Mouse (Mus musculus) forebrain, embryonic 11.5 days (tissue): ENCODE data around the gene Cybrd1. TPM values are rescaled to one million over a fixed set of nuclear protein-coding genes. Genes with fewer than 3 reads are reported as not detected.

Experiments used
- ATAC-seq: fragments of 200-750 bp; cut with Nextera tagmentation; replicated peaks from 2 replicates; pipeline ENCODE4 v1.8.0; 2017; ENCODE audit warnings: moderate TSS enrichment; ENCODE audit not compliant: low FRiP score
- DNase-seq: peaks from one replicate; pipeline ENCODE4 v3.0.0-alpha.2; 2017; ENCODE audit warnings: low spot score
- H3K27ac ChIP-seq: fragments of 300-500 bp; sonication (generic); 2 replicates; pipeline ENCODE4 v1.5.1; 2014; ENCODE audit warnings: low read depth, low read length
- H3K27me3 ChIP-seq: fragments of 300-500 bp; sonication (generic); 2 replicates; pipeline ENCODE4 v1.6.1; 2014; ENCODE audit warnings: mild to moderate bottlenecking, low read length, mixed read lengths; ENCODE audit not compliant: control insufficient read depth, insufficient read depth
- H3K36me3 ChIP-seq: fragments of 300-500 bp; sonication (generic); 2 replicates; pipeline ENCODE4 v1.6.1; 2014; ENCODE audit warnings: mild to moderate bottlenecking, low read length, moderate library complexity, mixed read lengths; ENCODE audit not compliant: control insufficient read depth, insufficient read depth
- H3K4me1 ChIP-seq: fragments of 300-500 bp; sonication (generic); replicated peaks from 2 replicates; pipeline ENCODE4 v1.6.1; 2014; ENCODE audit warnings: low read length, mixed read lengths; ENCODE audit not compliant: control insufficient read depth, insufficient read depth
- H3K4me2 ChIP-seq: fragments of 300-500 bp; sonication (generic); 2 replicates; pipeline ENCODE4 v1.6.1; 2014; ENCODE audit warnings: low read depth, mild to moderate bottlenecking, low read length, moderate library complexity, mixed read lengths; ENCODE audit not compliant: severe bottlenecking
- H3K4me3 ChIP-seq: fragments of 300-500 bp; sonication (generic); 2 replicates; pipeline ENCODE4 v1.5.1; 2014; ENCODE audit warnings: low read depth, low read length
- H3K9ac ChIP-seq: fragments of 300-500 bp; sonication (generic); 2 replicates; pipeline ENCODE4 v1.6.1; 2014; ENCODE audit warnings: low read length
- H3K9me3 ChIP-seq: fragments of 300-500 bp; sonication (generic); 2 replicates; pipeline ENCODE4 v1.6.1; 2016; ENCODE audit warnings: low read length, mixed read lengths; ENCODE audit not compliant: control insufficient read depth
- WGBS: fragments of 180-500 bp; shearing (Covaris S2); extraction: QIAGEN DNeasy Blood & Tissue Kit; methylation state at CpG from one replicate; pipeline ENCODE4 v1.1.7; 2014; 5-methylcytosine and 5-hydroxymethylcytosine counted together
- polyA plus RNA-seq: library from polyadenylated mRNA; unstranded; fragments of >200 nt; fragmentation: Nextera tagmentation; extraction: Ambion mirVana; gene quantifications from 2 replicates; pipeline ENCODE4 v1.2.1, GENCODE M21; 2014

Gene Cybrd1
- 0.20 and 0.33 TPM in 2 replicates for polyA plus RNA-seq

DNA sequence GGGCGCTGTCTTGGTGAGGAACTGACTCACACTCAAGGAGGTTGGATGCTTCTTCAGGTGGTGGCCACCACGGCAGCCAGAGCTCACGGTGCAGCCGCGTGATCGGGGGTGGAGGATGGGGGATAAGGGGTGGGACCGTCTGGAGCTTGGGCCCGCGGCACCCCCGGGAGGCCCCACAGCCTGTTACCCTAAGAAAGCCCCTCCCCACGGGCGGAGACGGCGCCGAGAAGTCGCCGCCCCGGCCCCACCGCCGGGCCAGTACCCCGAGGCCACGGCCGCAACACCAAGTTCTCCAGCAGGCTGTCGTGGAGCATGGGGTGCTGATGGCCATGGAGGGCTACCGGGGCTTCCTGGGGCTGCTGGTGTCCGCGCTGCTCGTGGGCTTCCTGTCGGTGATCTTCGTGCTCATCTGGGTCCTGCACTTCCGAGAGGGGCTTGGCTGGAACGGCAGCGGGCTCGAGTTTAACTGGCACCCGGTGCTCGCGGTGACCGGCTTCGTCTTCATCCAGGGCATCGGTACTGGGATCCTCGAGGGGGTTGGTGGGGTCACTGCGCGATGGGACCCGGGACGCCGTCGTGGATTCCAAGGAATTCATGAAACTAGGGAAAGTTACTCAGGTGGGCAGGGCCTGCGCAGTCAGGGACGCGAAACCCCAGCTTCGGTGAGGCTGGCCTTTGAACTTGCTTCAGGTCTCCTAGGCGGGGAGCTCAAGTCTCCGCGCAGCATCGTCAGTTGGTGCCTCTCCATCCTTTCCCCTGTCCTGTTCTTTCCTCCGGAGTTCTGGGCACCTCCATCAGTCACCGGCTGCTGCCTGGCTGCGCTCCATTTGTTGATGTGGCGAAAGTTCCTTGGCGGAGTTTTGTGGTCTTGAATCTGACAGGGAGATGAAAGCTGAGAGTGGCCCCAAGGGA, at the start of gene Cybrd1:
Gene Cybrd1 (plus strand): TSS at position 127 of the 912 bp plus-strand sequence.
- H3K4me3 ChIP-seq: peak within 1 kb of the TSS; percentile 39
- peaks cover 12% of the 10 kb centered on the region for H3K4me1 ChIP-seq
- H3K36me3 ChIP-seq: no peaks in the 10 kb centered on the region
- H3K9me3 ChIP-seq: no peaks in the 10 kb centered on the region; the same call in 1 of the 2 replicates
- no peak within 1 kb of the TSS for H3K27ac ChIP-seq
- H3K4me2 ChIP-seq: peak within 1 kb of the TSS; percentile 87
- H3K27me3 ChIP-seq: peaks cover 8% of the 10 kb centered on the region
- DNase-seq: peak; percentile 63
- peak within 1 kb of the TSS; percentile 59 for H3K9ac ChIP-seq
- WGBS: 2% methylated on average over 57 of the region's 60 CpGs
- 0 out of 2 replicates have a peak, but pooled peaks have one; percentile 33 for ATAC-seq

GRCm38 (mm10) chr2:71071601-71072000, 46.1 kb upstream of the Cybrd1 start:
- Histone ChIP-seq H3K4me2 (no peak overlapping the region), H3K4me3 (no peak overlapping the region), H3K9ac (no peak overlapping the region), H3K4me1 (no peaks in the 10 kb centered on the region), H3K27me3 (no peaks in the 10 kb centered on the region), H3K9me3 (no peaks in the 10 kb centered on the region), H3K27ac (no peak overlapping the region), H3K36me3 (no peaks in the 10 kb centered on the region; the same call in 1 of the 2 replicates)
- no peak for ATAC-seq
- WGBS: 95% methylated on average over 4 of the region's 4 CpGs
- DNase-seq: no peak

DNA sequence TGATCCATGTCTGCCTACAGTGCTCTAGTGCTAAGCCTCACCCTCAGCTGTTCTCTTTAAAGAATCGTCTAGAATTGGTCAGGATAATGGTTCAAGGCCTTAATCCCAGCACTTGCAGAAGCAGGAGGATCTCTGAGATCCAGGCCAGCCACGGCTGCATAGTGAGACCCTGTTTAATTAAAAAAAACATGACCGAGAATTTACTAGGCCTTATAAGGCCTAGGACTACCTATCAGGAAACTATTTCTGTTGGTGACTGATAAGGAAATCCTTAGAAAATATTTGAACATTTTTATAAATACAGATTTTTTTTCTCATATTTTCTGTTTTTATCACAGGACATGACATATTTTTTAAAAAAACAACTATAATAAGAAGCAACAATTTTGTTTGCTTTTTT, 44.4 kb upstream of the Cybrd1 start:
- H3K4me1 ChIP-seq: no peaks in the 10 kb centered on the region
- no peaks in the 10 kb centered on the region for H3K9me3 ChIP-seq
- H3K36me3 ChIP-seq: no peaks in the 10 kb centered on the region; the same call in 1 of the 2 replicates
- no peak overlapping the region for H3K27ac ChIP-seq
- H3K27me3 ChIP-seq: no peaks in the 10 kb centered on the region
- no peak for ATAC-seq
- H3K4me3 ChIP-seq: no peak overlapping the region
- no peak overlapping the region for H3K9ac ChIP-seq
- H3K4me2 ChIP-seq: no peak overlapping the region
- DNase-seq: no peak
- 87% methylated on average over 3 of the region's 3 CpGs for WGBS

DNA sequence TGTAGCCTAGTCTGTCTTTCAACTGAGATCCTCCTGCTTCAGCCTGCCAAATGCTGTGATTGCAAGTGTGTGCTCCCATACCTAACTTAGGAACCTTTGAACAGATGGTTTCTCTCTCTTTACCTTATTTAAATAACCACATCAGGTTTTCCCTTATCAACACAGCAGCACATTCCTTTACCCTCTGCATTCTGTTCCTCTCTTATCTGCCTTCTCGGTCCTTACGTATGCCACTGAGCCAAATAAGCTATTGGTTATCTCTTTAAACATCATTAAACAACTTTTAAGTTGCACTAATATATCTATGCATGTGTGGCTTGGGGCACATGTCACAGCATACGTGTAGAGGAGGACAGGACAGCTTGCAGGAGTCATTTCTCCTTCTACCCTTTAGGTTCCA, 43.9 kb upstream of the Cybrd1 start:
- no peak overlapping the region for H3K4me3 ChIP-seq
- H3K9me3 ChIP-seq: no peaks in the 10 kb centered on the region
- 94% methylated on average over 3 of the region's 3 CpGs for WGBS
- no peak overlapping the region for H3K27ac ChIP-seq
- H3K9ac ChIP-seq: no peak overlapping the region
- DNase-seq (no peak), ATAC-seq (no peak)
- no peaks in the 10 kb centered on the region for H3K27me3 ChIP-seq
- H3K4me1 ChIP-seq: no peaks in the 10 kb centered on the region
- H3K36me3 ChIP-seq: no peaks in the 10 kb centered on the region; the same call in 1 of the 2 replicates
- H3K4me2 ChIP-seq: no peak overlapping the region

DNA sequence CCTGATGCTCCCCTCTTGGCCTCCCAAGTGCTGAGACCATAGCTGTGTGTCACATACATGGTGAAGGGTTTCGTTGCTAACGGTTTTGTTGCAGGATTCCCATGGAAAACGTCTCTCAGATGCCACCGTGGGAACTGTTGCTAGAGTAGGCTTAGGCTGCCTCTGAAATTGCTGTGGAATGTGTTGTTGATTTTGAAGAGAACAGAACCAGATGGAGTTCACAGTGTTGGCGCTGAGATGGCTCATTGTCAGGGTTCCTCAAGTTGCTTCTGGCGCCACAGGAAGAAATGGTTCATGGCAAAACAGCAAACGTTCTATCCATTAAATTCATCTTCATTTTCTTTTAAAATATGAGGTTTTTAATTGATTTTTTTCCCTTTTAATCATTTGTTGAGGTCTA, 35.3 kb upstream of the Cybrd1 start:
- ATAC-seq (no peak), DNase-seq (no peak)
- Histone ChIP-seq H3K27ac (no peak overlapping the region), H3K4me2 (no peak overlapping the region), H3K36me3 (no peaks in the 10 kb centered on the region), H3K4me1 (no peaks in the 10 kb centered on the region), H3K9ac (no peak overlapping the region), H3K4me3 (no peak overlapping the region), H3K9me3 (no peaks in the 10 kb centered on the region), H3K27me3 (no peaks in the 10 kb centered on the region)
- WGBS: 86% methylated on average over 7 of the region's 7 CpGs

DNA sequence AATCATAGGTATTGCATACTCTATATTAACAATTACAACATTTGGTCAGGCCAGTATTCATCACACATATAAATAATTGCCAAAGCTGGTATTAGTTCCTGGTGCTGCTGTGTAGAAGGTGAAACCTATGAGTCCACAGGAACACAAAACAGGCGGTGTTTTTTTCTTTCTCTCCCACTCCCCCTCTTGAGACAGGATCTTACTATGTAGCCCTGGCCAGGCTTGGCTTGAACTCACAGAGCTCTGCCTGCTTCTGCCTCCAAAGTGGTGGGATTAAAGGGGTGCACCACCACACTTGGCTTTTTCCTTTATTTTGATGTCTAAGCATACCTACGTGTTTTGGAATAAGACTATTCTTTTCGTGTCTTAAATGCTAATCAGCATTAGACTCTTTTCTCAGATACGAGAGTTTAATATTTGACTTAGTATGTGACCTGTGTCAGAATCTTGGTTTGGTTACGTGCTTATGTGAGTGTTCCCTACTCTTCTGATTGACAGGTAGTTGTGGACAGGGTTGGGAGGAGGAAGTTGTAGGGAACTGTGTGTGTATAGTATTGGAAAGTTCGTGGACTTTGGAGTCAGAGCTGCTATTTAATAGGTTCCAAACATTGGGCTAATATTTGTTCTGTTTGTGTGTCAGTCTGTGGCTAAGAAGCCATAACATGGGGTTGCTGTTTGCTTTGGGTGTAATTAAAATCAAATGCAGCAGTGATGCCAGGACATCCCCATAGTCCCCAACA, 34.1 kb upstream of the Cybrd1 start:
- 90% methylated on average over 6 of the region's 6 CpGs for WGBS
- Histone ChIP-seq H3K36me3 (no peaks in the 10 kb centered on the region), H3K27me3 (no peaks in the 10 kb centered on the region)

GRCm38 (mm10) chr2:71089766-71090165, 28.0 kb upstream of the Cybrd1 start:
- no peak overlapping the region for H3K4me3 ChIP-seq
- H3K9me3 ChIP-seq: no peaks in the 10 kb centered on the region
- H3K27me3 ChIP-seq: no peaks in the 10 kb centered on the region
- no peak for DNase-seq
- H3K4me2 ChIP-seq: no peak overlapping the region
- no peak overlapping the region for H3K9ac ChIP-seq
- no peaks in the 10 kb centered on the region; the same call in 1 of the 2 replicates for H3K36me3 ChIP-seq
- no peak for ATAC-seq
- 84% methylated on average over 3 of the region's 3 CpGs for WGBS
- no peaks in the 10 kb centered on the region for H3K4me1 ChIP-seq
- no peak overlapping the region for H3K27ac ChIP-seq

More for the DNA sequence above, 34.1 kb upstream of the Cybrd1 start:
- DNase-seq (no peak), ATAC-seq (no peak)
- no peak overlapping the region for H3K4me3 ChIP-seq
- H3K9me3 ChIP-seq: no peaks in the 10 kb centered on the region
- H3K4me2 ChIP-seq: no peak overlapping the region
- no peaks in the 10 kb centered on the region for H3K4me1 ChIP-seq
- no peak overlapping the region for H3K27ac ChIP-seq
- H3K9ac ChIP-seq: no peak overlapping the region

DNA sequence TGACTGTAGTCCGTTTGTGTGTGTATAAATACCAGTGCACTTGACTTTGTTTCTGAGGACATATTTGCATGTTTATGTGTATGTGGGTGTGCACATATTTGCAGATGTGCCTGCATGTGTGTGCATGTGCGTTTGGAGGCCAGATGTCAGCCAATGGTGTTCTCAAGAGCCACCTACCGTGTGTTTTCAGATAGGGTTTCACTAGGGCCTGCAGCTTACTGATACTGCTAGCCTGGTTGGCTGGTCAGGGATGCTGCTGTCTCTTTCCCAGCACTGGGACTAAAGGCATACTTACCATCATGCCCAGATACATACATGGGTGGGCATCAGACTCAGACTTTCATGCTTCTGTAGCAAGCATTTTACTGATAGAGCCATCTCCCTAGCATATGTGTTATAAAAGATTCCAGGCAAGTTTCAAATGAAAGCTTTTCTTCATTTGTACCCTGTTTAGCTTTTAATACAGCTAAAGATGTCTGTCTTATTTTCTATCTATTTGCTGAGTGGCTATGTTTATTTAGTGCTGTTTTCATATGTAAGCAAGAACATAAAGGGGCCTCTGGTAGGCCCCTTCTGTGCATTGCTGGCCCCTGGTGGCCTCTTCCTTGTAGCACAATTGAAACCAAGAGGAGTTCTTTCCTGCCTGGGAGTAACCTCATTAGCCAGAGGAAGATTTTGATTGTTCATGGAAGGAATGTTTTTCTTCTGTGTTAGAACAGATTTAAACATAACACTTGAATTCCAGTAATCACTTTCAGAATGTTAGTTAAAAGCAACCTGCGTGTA, 26.9 kb upstream of the Cybrd1 start:
- no peak for DNase-seq
- Histone ChIP-seq H3K4me3 (no peak overlapping the region), H3K27ac (no peak overlapping the region), H3K36me3 (no peaks in the 10 kb centered on the region; the same call in 1 of the 2 replicates), H3K4me2 (no peak overlapping the region), H3K4me1 (no peaks in the 10 kb centered on the region), H3K9ac (no peak overlapping the region), H3K27me3 (no peaks in the 10 kb centered on the region), H3K9me3 (no peaks in the 10 kb centered on the region)
- no peak for ATAC-seq
- 88% methylated on average over 4 of the region's 4 CpGs for WGBS
